Mouse (Mus musculus): ENCODE results near the gene Krt23.

Gene Krt23

GRCm38 (mm10) chr11:99454044-99454443 is 38.9 kb downstream of the Krt23 start:
- no peak for DNase-seq (ENCODE audit: low spot score in 2 of 2)

DNA sequence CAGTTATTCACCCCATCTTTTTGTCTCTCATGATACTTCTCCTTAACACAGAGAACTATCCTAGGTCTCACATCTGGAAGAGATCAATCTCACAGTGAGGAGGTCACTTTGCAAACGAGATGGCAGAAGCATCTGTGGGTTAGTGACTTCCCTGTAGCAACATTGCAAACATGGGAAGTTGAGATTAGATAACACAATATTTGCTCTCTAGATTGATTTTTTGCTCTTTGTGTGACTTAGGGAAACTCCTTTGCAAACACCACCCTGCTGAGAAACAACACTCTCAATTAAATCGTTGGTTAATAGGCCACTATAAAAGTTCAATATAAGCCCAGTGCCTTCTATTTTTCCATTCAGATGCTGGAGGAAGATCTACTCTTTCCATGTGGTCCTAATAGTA is 44.2 kb downstream of the Krt23 start:
- no peak for DNase-seq (ENCODE audit: low spot score in 2 of 2)

DNA sequence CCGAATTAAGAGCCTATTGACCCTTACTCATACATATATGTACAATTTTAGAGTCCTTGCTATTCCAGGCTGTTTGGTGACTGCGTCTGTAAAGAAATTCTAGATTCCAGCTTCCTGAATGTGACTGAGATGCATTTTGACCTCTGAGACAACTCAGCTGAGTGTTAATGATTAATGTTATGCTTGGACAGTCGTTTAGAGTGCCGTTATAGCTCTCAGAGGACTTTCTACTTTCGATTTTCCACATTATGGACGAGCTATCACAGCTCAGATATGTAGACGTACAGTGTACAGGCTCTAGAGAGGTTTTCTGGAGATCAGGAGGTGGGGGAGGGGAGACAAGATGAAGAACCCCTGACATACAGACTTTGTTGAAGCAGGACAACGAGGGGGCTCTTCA is 51.7 kb downstream of the Krt23 start:
- DNase-seq (ENCODE audit: low spot score in 2 of 2): no peak

GRCm38 (mm10) chr11:99439465-99439864 is 53.5 kb downstream of the Krt23 start:
- no peak for DNase-seq (ENCODE audit: low spot score in 2 of 2)

GRCm38 (mm10) chr11:99437972-99438371 is 55.0 kb downstream of the Krt23 start, which contains the start of gene Krt20:
Gene Krt20, minus strand, starts transcription at chr11:99438150.
- no peak for DNase-seq (ENCODE audit: low spot score in 2 of 2)

- no peak for DNase-seq (ENCODE audit: low spot score in 2 of 2)
Measured at GRCm38 (mm10) chr11:99436625-99437024, 56.3 kb downstream of the Krt23 start.

DNA sequence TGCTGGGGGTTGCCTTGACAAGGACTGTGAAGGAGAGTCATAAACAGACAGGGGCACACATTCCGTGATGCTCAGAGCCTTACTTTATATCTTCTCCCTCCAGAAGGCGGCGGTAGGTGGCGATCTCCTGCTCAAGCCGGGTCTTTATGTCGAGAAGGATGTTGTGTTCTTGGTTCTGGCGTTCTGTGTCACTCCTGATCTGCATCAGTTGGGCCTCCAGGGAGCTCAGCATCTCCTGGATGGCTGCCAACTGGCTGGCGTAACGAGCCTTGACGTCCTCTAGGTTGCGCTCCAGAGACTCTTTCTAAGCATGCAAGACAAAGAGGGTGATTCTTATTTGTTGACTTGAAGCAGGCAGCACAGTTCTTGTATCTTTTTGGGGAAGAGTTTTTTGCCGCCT is 62.3 kb downstream of the Krt23 start:
- DNase-seq (ENCODE audit: low spot score in 2 of 2): peak in 1 of 2 experiments; percentile 25

All from urinary bladder, postnatal 4 days (tissue).